Mouse (Mus musculus): Measurements from ENCODE around the gene Gramd4. TPM values are rescaled to one million over a fixed set of nuclear protein-coding genes. Genes with fewer than 3 reads are reported as not detected.

Gene Gramd4
- total RNA-seq (2017): 47.0 and 55.5 TPM in 2 replicates

GRCm38 (mm10) chr15:86057413-86057812 lies at the start of gene Gramd4:
Gene Gramd4 (plus strand): TSS chr15:86057695.
- no peak for ATAC-seq (ENCODE audit: extremely low read depth, insufficient number of reproducible peaks, low FRiP score, poor library complexity, severe bottlenecking)

GRCm38 (mm10) chr15:86013130-86013529 lies 44.4 kb upstream of the Gramd4 start:
- no peak for ATAC-seq (ENCODE audit: extremely low read depth, insufficient number of reproducible peaks, low FRiP score, poor library complexity, severe bottlenecking)

GRCm38 (mm10) chr15:86013656-86014055 lies 43.8 kb upstream of the Gramd4 start:
- ATAC-seq (ENCODE audit: extremely low read depth, insufficient number of reproducible peaks, low FRiP score, poor library complexity, severe bottlenecking): no peak

GRCm38 (mm10) chr15:86015026-86015425 lies 42.5 kb upstream of the Gramd4 start:
- ATAC-seq (ENCODE audit: extremely low read depth, insufficient number of reproducible peaks, low FRiP score, poor library complexity, severe bottlenecking): no peak

- no peak for ATAC-seq (ENCODE audit: extremely low read depth, insufficient number of reproducible peaks, low FRiP score, poor library complexity, severe bottlenecking)
Observed at GRCm38 (mm10) chr15:86015860-86016541, 41.5 kb upstream of the Gramd4 start.

GRCm38 (mm10) chr15:86017336-86017735 lies 40.2 kb upstream of the Gramd4 start:
- no peak for ATAC-seq (ENCODE audit: extremely low read depth, insufficient number of reproducible peaks, low FRiP score, poor library complexity, severe bottlenecking)

- ATAC-seq (ENCODE audit: extremely low read depth, insufficient number of reproducible peaks, low FRiP score, poor library complexity, severe bottlenecking): no peak
Observed at GRCm38 (mm10) chr15:86018753-86019512, 38.6 kb upstream of the Gramd4 start.

GRCm38 (mm10) chr15:86020008-86020407 lies 37.5 kb upstream of the Gramd4 start:
- ATAC-seq (ENCODE audit: extremely low read depth, insufficient number of reproducible peaks, low FRiP score, poor library complexity, severe bottlenecking): no peak

- no peak for ATAC-seq (ENCODE audit: extremely low read depth, insufficient number of reproducible peaks, low FRiP score, poor library complexity, severe bottlenecking)
Observed at GRCm38 (mm10) chr15:86021301-86021700, 36.2 kb upstream of the Gramd4 start.

- no peak for ATAC-seq (ENCODE audit: extremely low read depth, insufficient number of reproducible peaks, low FRiP score, poor library complexity, severe bottlenecking)
Observed at GRCm38 (mm10) chr15:86021971-86022370, 35.5 kb upstream of the Gramd4 start.

- ATAC-seq (ENCODE audit: extremely low read depth, insufficient number of reproducible peaks, low FRiP score, poor library complexity, severe bottlenecking): no peak
Observed at GRCm38 (mm10) chr15:86027871-86028270, 29.6 kb upstream of the Gramd4 start.

GRCm38 (mm10) chr15:86029981-86030380 lies 27.5 kb upstream of the Gramd4 start:
- ATAC-seq (ENCODE audit: extremely low read depth, insufficient number of reproducible peaks, low FRiP score, poor library complexity, severe bottlenecking): no peak

- ATAC-seq (ENCODE audit: extremely low read depth, insufficient number of reproducible peaks, low FRiP score, poor library complexity, severe bottlenecking): no peak
Observed at GRCm38 (mm10) chr15:86032811-86033190, 24.7 kb upstream of the Gramd4 start.

- ATAC-seq (ENCODE audit: extremely low read depth, insufficient number of reproducible peaks, low FRiP score, poor library complexity, severe bottlenecking): no peak
Observed at GRCm38 (mm10) chr15:86033191-86033841, 24.2 kb upstream of the Gramd4 start, which contains the start of gene Celsr1. Gene Celsr1 (minus strand): TSS chr15:86033777.

GRCm38 (mm10) chr15:86034021-86034523 lies 23.4 kb upstream of the Gramd4 start:
- peak; percentile 25; the same call in 1 of the 2 replicates for ATAC-seq (ENCODE audit: extremely low read depth, insufficient number of reproducible peaks, low FRiP score, poor library complexity, severe bottlenecking)

- ATAC-seq (ENCODE audit: extremely low read depth, insufficient number of reproducible peaks, low FRiP score, poor library complexity, severe bottlenecking): no peak
Observed at GRCm38 (mm10) chr15:86034781-86035360, 22.6 kb upstream of the Gramd4 start.

- no peak for ATAC-seq (ENCODE audit: extremely low read depth, insufficient number of reproducible peaks, low FRiP score, poor library complexity, severe bottlenecking)
Observed at GRCm38 (mm10) chr15:86035913-86036312, 21.6 kb upstream of the Gramd4 start.

- ATAC-seq (ENCODE audit: extremely low read depth, insufficient number of reproducible peaks, low FRiP score, poor library complexity, severe bottlenecking): peak; percentile 83
Observed at GRCm38 (mm10) chr15:86038802-86039201, 18.7 kb upstream of the Gramd4 start.

GRCm38 (mm10) chr15:86041421-86041820 lies 16.1 kb upstream of the Gramd4 start:
- ATAC-seq (ENCODE audit: extremely low read depth, insufficient number of reproducible peaks, low FRiP score, poor library complexity, severe bottlenecking): no peak
